Mouse (Mus musculus) bone marrow, adult 2 months (tissue): ENCODE results near the gene Tmtc4. TPM values are rescaled to one million over a fixed set of nuclear protein-coding genes. Genes with fewer than 3 reads are reported as not detected.

Source experiments
- H3K27ac ChIP-seq: fragments of 200-500 bp; 2 replicates; pipeline ENCODE4 v1.5.1; 2012; ENCODE audit warnings: low read depth, mild to moderate bottlenecking, control low read depth, inconsistent platforms, low read length; ENCODE audit not compliant: control insufficient read depth, poor library complexity, insufficient read depth
- H3K4me1 ChIP-seq: fragments of 200-500 bp; 2 replicates; pipeline ENCODE4 v1.6.1; 2011; ENCODE audit warnings: low read length; ENCODE audit not compliant: control insufficient read depth, insufficient read depth
- H3K4me3 ChIP-seq: fragments of 200-500 bp; replicated peaks from 2 replicates; pipeline ENCODE3; 2011; ENCODE audit warnings: mild to moderate bottlenecking, low read depth, low read length, control low read depth; ENCODE audit not compliant: control insufficient read depth
- CTCF ChIP-seq: fragments of 200-500 bp; IDR thresholded peaks from 2 replicates; pipeline ENCODE4 v1.5.1; 2011; ENCODE audit warnings: low read length, control low read depth; ENCODE audit not compliant: control insufficient read depth, insufficient read depth
- POLR2A ChIP-seq: fragments of 200-500 bp; IDR thresholded peaks from 2 replicates; pipeline ENCODE4 v1.6.1; 2011; ENCODE audit warnings: low read depth, mild to moderate bottlenecking, control low read depth, low read length, borderline replicate concordance; ENCODE audit not compliant: control insufficient read depth
- WGBS: fragments of 180-500 bp; shearing (Covaris S2); methylation state at CpG from one replicate; pipeline ENCODE4 v1.1.7; 2018; 5-methylcytosine and 5-hydroxymethylcytosine counted together
- polyA plus RNA-seq: library from polyadenylated mRNA; stranded (reverse); fragments of >200 nt; gene quantifications from 2 replicates; pipeline ENCODE4 v1.2.4, GENCODE M21; 2011; ENCODE audit warnings: low replicate concordance; ENCODE audit not compliant: missing spikeins, insufficient read depth, insufficient read length

Tmtc4 gene
- polyA plus RNA-seq, 1 experiment, result 3.4 TPM

DNA sequence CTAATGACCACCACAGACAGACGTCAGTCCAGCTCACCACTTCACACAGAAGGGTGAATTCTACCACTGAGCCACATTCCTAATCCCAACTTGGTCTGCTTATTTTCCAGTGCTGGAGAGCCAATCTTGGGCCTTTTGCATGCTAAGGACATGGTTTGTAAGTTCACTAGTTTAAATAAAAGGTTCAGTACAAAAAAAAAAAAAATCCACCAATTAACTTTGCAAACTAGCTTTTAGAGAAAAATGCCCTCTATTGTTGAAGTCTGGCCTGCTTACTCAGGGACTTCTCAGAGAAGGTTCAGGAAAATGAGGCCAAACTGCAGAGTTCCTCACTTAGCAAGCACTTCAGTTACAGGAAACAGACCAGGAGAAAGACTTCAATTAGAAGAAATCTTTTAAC, 71.7 kb downstream of the Tmtc4 start:
- 55% methylated on average over 1 of the region's 1 CpGs for WGBS
- no peak overlapping the region for H3K4me3 ChIP-seq
- H3K27ac ChIP-seq, result no peak overlapping the region
- TF ChIP-seq CTCF (no peak), POLR2A (no peak)
- H3K4me1 ChIP-seq, result no peaks in the 10 kb centered on the region

DNA sequence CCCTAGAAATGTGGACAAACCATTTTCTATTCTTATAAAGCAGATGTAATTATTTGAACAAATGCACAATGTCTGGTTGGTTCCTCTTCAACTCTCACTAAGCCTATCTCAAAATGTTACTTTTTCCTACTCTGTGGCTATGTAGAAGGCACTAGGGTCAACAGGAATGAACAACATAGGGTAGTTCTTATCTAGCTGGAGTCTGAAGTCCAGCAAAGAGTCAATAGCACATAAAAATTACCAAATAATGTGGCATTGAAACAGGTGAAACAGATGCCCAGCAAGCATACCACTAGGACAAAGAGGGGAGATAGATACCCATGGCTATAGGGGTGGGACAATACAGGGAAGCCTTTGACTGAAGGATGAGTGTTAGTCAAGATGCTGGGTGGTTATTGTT, 72.6 kb downstream of the Tmtc4 start:
- Histone ChIP-seq H3K4me3 (no peak overlapping the region), H3K4me1 (no peaks in the 10 kb centered on the region), H3K27ac (no peak overlapping the region)
- no peak for TF ChIP-seq CTCF
- TF ChIP-seq POLR2A, result no peak

DNA sequence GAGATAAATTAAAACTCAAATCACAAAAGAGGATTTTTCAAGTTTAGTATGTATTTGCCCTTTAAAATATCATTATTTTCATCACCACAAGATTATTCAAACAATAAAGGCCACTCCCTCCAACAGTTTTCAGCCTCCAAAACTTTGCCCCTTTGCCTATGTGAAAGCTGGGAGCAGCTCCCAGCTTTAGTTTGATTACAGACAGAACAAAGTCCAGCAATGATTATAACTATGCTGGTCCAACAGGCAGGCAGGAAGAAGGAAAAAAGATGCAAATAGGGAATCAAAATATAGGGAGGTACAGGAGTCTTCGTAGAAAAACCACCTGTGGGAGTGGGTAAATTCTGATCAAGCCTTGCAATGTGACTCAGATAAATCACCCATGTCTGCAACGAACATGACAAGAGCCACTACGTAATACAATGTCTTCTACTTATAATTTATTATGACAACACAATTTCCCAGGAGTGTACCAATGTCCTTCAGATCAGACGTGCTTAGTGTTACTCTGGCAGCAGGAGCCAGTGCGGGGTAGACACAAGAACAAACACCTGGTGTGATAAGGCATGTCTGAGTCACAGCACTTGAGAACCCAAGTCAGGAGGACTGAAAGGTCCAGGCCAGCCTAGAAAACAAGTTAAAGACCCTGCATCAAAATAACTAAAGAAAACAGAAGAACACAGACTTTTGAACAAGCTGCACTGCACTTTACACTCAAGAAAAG, 74.3 kb downstream of the Tmtc4 start:
- H3K27ac ChIP-seq, result no peak overlapping the region
- H3K4me3 ChIP-seq, result no peak overlapping the region

DNA sequence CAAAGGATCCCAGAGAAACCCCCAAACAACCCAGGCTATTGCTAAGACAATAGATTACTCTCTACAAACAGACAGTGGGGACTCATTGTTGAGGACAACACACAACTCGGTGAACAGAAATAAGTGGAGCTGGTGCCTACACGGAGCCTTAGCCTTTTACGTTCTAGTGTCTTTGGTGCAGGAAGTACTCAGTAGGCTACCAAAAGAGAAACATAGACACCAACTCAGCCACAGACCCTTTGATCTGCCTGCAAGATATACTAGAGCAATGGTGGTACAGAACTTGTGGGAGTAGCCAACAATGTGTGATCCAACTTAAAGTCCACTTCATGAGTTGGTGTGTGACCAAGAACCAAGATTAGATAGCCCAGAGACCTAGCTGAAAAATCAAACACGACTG, 75.8 kb downstream of the Tmtc4 start:
- WGBS, result 86% methylated on average over 4 of the region's 4 CpGs
- H3K27ac ChIP-seq, result no peak overlapping the region
- no peak for TF ChIP-seq POLR2A
- no peak for TF ChIP-seq CTCF
- no peak overlapping the region for H3K4me3 ChIP-seq
- H3K4me1 ChIP-seq, result no peaks in the 10 kb centered on the region

More for the DNA sequence above, 74.3 kb downstream of the Tmtc4 start:
- 80% methylated on average over 5 of the region's 5 CpGs for WGBS
- TF ChIP-seq POLR2A, result no peak
- no peak for TF ChIP-seq CTCF
- no peaks in the 10 kb centered on the region for H3K4me1 ChIP-seq

DNA sequence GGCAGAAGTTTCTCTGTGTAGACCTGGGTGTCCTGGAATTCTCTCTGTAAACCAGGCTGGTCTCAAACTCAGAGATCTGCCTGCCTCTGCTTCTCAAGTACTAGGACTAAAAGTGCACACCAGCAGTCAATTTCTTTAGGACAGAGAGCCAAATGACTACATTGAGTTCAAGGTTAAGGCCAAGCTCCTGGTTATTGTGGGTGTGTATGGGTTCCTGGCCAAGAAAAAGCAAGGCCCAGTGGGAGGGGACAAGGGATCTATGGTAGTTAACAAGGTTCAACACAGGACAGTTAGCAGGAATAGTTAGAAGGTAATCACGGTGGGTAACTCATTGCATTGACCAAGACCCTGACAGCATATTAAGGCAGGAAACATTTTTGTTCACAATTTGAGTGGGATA, 78.8 kb downstream of the Tmtc4 start:
- Histone ChIP-seq H3K27ac (no peak overlapping the region), H3K4me3 (no peak overlapping the region), H3K4me1 (no peaks in the 10 kb centered on the region)
- TF ChIP-seq CTCF, result no peak
- TF ChIP-seq POLR2A, result no peak
- WGBS, result 82% methylated on average over 1 of the region's 1 CpGs

DNA sequence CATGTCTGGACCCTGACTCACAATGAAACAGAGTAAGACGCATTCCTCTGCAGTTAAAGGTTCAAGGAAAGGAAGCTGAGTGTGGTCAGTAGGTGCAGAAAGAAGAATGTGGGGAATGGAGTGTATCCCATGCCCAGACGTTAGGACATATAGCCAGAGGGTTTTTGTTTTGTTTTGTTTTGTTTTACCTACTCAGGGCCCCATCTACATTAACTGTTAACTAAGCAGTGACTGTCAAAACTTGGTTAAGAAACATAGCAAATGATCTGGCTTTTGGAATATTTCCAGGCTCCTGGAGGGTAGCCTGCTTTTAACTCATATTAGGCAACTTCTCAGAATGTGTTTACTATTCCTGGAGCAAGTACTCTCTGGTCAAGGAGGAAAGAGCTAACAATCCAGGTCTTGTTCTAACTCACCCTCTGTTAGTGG, 79.9 kb downstream of the Tmtc4 start:
- TF ChIP-seq CTCF, result no peak
- no peak for TF ChIP-seq POLR2A
- H3K4me3 ChIP-seq, result no peak overlapping the region
- no peak overlapping the region for H3K27ac ChIP-seq
- no peaks in the 10 kb centered on the region for H3K4me1 ChIP-seq
- 76% methylated on average over 2 of the region's 2 CpGs for WGBS

DNA sequence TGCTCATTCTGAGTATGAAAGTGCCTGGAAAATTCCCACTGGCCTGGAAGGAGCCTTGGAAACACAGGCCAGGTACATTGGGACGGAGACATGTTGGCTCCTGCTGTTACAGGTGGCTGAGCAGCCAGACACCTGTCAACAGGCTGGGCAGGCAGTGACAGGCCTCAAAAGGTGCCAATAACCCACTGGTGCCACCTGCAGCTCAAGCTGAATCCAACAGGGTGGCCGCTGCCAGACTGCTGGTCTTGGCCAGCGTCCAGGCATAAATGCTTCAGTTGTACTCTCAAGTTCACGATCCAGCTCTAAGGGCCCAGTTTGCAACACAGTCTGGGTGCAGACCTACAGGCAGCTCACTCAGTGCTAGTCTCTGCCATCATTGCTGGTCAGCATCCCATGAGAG, 81.0 kb downstream of the Tmtc4 start:
- Histone ChIP-seq H3K4me1 (no peaks in the 10 kb centered on the region), H3K4me3 (no peak overlapping the region), H3K27ac (no peak overlapping the region)
- TF ChIP-seq CTCF, result no peak
- no peak for TF ChIP-seq POLR2A
- 58% methylated on average over 4 of the region's 4 CpGs for WGBS

DNA sequence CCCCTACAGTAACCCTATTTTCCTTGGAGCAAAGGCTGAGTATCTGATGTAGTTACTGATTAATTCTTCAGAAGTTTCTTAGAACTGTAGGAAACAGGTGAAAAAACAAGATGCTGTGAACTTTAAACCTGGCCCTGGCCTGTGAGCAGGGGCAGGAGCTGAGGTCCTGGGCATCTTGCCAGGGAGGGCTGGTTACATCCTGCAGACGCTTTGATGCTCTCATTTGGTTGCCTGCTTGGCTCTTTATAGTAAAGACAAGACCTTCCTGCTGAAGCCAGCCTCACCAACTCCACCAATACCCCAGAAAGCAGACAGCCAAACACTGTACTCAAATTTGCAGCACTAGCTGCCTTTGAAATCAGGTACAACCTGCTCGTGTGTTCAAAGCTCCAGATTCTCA, 81.7 kb downstream of the Tmtc4 start:
- H3K27ac ChIP-seq, result no peak overlapping the region
- TF ChIP-seq CTCF (no peak), POLR2A (no peak)
- 44% methylated on average over 2 of the region's 2 CpGs for WGBS

DNA sequence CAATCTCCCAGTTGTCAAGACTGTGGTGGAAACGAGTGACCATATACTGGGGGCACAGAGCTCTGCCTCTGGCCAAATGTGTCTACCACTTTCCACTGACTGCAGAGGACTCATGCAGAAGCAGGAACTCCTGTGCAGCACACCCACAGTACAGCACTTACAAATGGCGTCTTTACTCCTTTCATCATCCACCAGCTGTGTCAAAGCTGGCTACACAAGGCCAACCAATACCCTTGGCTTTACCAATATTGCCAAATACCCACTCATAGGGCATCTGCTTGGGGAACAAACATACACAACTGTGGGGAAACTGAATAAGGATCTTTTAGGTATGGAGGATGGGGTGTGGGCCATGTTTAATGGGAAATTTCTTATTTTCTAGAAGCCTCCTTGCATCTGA, 82.1 kb downstream of the Tmtc4 start:
- no peak overlapping the region for H3K27ac ChIP-seq
- 69% methylated on average over 2 of the region's 2 CpGs for WGBS
- no peak for TF ChIP-seq POLR2A
- no peak for TF ChIP-seq CTCF
- H3K4me1 ChIP-seq, result no peaks in the 10 kb centered on the region
- no peak overlapping the region for H3K4me3 ChIP-seq

More for the DNA sequence above, 81.7 kb downstream of the Tmtc4 start:
- Histone ChIP-seq H3K4me3 (no peak overlapping the region), H3K4me1 (no peaks in the 10 kb centered on the region)
